Mouse (Mus musculus) MEL (cell line): ENCODE results near the gene Tut4.

ENCODE experiments used
- CTCF ChIP-seq, 3 experiments: IDR thresholded peaks in 2 of 3; conservative IDR thresholded peaks in 1 of 3; 2 replicates each; pipeline ENCODE4 v1.5.1; 2011 to 2012; ENCODE audit warnings: low read length in 3 of 3, low read depth in 2 of 3, mild to moderate bottlenecking in 2 of 3, improper control_type of control experiment in 1 of 3, inconsistent platforms in 1 of 3, mixed read lengths in 1 of 3, moderate library complexity in 1 of 3; ENCODE audit not compliant: control insufficient read depth in 1 of 3, insufficient read depth in 1 of 3, poor library complexity in 1 of 3, severe bottlenecking in 1 of 3
- ZKSCAN1 ChIP-seq: IDR thresholded peaks from 2 replicates; pipeline ENCODE4 v1.6.1; 2012; ENCODE audit warnings: low read depth, mild to moderate bottlenecking, inconsistent platforms, low read length, improper control_type of control experiment, moderate library complexity

DNA sequence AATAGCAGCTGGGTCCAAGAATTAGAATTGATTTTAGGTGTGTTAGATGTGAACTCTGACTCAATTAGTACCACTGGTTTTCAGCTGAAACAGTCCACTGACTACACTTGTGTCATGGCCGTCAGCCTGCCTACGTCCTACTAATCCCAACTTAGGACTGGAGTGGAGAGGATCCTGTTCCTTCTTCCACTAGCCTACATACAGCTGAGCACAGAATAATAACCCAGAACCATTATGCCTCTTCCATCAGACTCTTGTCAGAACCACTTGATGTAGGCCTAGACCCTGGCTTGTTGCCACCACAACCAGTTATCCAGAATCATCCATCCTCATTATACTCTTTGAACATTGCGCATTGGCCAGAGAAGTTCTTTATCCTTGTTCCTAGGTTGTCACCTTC, 24.4 kb upstream of the Tut4 start:
- TF ChIP-seq CTCF (IDR thresholded peaks at IDR 0.05 in 2 of 3, conservative IDR thresholded peaks at IDR 0.05 in 1 of 3; ENCODE audit: control insufficient read depth in 1 of 3, insufficient read depth in 1 of 3, low read depth in 2 of 3, low read length in 3 of 3, poor library complexity in 1 of 3, severe bottlenecking in 1 of 3) (no peak), ZKSCAN1 (no peak)
